Mouse (Mus musculus) cortical plate, adult 2 months (tissue): ENCODE data around the gene Obscn.

Experiments used
- CTCF ChIP-seq: fragments of 200-500 bp; IDR thresholded peaks from 2 replicates; pipeline ENCODE4 v1.5.1; 2011; ENCODE audit warnings: mild to moderate bottlenecking, control low read depth, low read length; ENCODE audit not compliant: insufficient read depth; ENCODE audit errors: extremely low read depth
- POLR2A ChIP-seq: fragments of 200-500 bp; IDR thresholded peaks from 2 replicates; pipeline ENCODE4 v1.6.1; 2011; ENCODE audit warnings: mild to moderate bottlenecking, low read length, control low read depth; ENCODE audit not compliant: insufficient read depth; ENCODE audit errors: extremely low read depth

GRCm38 (mm10) chr11:59136994-59137706 lies 948 bp upstream of the Obscn start:
- no peak for TF ChIP-seq CTCF
- no peak for TF ChIP-seq POLR2A
